Mouse (Mus musculus) mature B cell (primary cell): Measurements from ENCODE around the gene H2al2a.
"Not testable (repeated sequence)": the region's sequence is repeated elsewhere in the genome, so short reads cannot be mapped to it uniquely, and the experiment has no call there.

Source experiments
- in situ Hi-C: fragments of 300-500 bp; cut with MboI; formaldehyde crosslinking; loops from 2 replicates; pipeline ENCODE4 v1.14.3; 2019

H2al2a gene

DNA sequence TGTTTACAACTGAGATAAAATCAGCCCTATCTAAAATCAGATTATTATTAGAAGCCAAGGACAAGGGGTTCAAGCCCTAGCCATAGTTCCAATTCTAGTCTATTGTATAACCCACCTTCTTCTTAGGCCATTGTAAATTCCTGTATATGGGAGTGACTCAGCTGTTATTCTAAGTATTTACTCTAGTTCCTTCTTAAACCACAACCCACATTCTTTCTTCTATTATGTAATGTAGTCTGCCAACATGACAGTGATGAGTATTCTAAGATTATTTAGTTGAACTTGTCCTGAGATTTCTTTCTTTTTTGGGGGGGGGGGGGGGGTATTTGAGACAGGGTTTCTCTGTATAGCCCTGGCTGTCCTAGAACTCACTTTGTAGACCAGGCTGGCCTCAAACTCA lies 19.1 kb downstream of the H2al2a start:
- in situ Hi-C loops, result not testable (repeated sequence)

DNA sequence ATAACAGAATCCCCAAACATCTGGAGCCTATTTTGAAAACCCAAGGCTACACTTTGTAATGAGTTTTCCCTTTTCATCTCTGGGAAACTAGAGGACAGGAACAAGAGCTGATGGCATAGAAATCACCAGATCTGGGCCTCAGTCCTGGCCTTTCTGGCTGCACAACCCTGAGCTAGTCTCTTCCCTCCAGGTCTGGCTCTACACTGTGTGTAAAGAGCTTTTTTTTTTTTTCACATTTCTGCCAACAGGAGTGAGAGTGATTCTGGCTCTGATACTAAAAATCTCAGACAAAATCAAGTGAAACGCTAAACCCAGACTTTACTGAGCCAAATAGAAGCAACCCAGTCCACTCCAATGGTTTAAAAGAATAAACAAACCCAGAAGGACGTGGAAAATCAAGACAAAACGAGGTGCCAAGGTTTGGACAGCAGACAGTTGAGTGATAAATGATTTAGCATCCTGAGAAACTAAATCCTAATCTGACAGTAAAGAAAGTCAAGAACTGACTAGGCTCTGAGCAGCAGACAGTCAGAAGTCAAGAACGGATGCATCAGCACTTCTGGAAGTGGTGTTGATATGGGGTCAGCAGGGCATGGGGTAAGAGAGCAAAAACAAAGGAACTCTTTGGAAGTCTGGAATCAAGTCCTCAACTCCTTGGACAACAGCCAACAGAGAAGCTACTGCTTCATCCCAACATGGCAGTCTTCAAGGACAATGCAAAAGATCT lies 21.0 kb downstream of the H2al2a start:
- in situ Hi-C loops, result no loop called here

GRCm38 (mm10) chr2:17973868-17974440 lies 22.8 kb downstream of the H2al2a start:
- in situ Hi-C loops, result no loop called here

DNA sequence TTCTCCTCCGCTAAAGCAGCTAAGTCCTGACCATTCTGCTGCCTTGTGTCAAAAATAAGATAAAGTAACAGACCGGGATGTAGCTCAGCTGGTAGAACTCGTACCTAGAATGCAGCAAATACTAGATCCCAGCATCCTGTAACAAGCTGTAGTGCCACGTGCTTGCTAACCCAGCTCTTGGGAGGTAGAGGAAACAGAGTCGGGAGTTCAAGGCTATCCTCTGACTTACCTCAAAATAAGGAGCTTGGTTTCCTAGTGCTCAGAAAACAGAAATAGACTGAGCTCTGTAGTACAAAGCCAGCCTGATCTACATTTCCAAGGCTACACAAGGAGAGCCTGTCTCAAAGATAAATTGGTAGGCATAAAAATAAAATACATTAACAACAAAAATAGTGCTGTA lies 23.5 kb downstream of the H2al2a start:
- in situ Hi-C loops, result no loop called here

- in situ Hi-C loops, result no loop called here
These were observed 23.9 kb downstream of the H2al2a start for GRCm38 (mm10) chr2:17972843-17973242.

DNA sequence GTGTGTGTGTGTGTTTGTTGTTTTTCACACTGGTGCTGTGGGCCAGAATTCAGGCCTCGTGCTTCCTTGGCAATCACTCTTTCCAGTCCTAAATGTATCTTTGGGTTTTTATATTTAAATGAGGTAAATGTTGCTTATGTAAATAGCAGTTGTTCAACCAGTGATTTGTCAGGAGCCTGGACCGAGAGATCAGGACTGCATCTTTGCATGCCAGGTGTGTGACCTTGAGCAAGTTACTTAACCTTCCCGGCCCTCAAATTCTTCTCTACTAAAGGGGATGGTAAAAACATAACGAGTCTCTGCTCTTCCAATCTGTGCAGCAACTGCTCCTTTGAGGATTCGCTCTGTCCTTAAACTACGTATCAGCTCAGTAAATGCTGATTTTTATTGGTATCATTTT lies 25.4 kb downstream of the H2al2a start:
- in situ Hi-C loops, result no loop called here

DNA sequence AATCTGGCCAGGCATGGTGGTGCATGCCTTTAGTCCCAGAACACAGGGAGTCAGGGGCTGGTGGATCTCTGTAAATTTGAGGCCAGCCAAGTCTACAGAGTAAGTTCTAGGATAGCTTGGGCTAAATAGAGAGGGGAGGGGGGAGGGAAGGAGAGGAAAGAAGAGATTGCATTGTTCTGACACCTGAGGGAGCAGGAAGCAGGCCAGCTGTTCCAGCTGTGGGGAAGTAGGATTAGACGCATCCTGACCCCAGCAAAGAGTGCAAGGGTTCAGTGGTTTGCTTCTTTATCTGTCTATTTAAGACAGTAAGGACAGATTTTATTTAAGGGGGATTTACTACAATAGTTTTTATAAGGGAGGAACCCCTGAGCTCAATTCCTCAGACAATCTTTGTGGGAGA lies 26.1 kb downstream of the H2al2a start:
- in situ Hi-C loops, result no loop called here

DNA sequence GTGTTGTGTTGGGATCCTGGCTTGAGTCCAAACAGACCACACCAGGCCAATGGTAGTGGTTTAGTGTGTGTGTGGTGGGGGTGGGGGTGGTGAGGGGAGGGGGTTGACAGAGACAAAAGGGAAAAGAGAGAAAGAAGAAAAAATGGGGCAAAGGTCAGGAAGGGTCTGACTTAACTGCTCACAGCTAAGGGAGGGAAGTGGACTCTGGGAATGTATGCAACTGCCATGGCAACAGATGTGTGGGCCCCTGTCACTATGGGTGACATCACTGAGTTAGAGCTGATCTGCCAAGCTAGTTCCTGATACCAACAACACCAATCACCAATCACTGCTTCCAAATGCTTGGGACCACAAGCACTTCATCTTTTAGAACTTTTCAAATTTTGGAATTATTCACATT lies 26.6 kb downstream of the H2al2a start:
- in situ Hi-C loops, result no loop called here

DNA sequence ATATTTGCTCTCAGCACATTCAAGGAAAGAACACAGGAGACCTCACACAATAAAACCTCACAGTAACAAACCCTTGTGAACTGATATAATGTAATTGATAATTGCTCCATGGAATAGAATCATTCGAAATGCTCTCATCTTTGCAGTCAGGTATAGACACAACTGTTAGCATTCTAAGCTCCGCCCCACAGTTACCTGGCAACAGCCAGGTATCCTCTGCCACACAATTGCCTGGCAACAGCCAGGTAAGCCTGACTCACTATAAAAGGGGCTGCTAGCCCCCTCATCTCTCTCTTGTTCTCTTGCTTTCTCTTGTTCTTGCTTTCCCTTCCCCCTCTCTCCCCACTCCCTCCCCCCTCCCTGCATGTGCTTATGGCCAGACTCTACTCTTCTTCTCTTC lies 28.2 kb downstream of the H2al2a start:
- in situ Hi-C loops, result no loop called here

- in situ Hi-C loops, result not testable (repeated sequence)
These were observed 28.7 kb downstream of the H2al2a start for GRCm38 (mm10) chr2:17968037-17968436.

- in situ Hi-C loops, result no loop called here
These were observed 37.3 kb downstream of the H2al2a start for GRCm38 (mm10) chr2:17959501-17959900.

DNA sequence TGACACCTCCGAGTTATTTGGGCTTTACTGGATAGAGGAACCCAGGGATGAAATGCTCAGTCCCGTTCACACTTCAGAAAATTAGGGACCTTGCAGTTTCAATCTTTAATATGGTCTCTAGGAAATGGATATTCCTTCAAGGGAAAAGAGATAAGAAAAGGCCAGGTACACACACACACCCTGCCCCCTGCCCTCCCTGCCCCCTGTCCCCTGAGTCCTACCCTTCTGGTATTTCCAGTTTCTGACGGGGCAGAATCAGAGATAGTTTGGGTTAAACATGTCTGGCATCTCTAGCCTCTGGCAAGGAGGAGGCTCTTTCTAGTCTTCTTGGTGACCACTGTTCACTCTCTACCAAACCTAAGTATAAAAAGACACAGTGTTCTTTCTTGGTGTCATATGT lies 49.9 kb downstream of the H2al2a start:
- in situ Hi-C loops, result no loop called here
